Mouse (Mus musculus) CH12.LX (cell line): ENCODE data around the gene Vmn2r102. TPM values are rescaled to one million over a fixed set of nuclear protein-coding genes. Genes with fewer than 3 reads are reported as not detected.

ENCODE experiments used
- DNase-seq: peaks from one replicate; pipeline ENCODE4 v3.0.0-alpha.2; 2013; ENCODE audit errors: extremely low read depth
- H3K27ac ChIP-seq: 2 replicates; pipeline ENCODE4 v1.5.1; 2012; ENCODE audit warnings: low read depth, mild to moderate bottlenecking, control low read depth, moderate library complexity; ENCODE audit not compliant: insufficient read depth
- H3K27me3 ChIP-seq: replicated peaks from 2 replicates; pipeline ENCODE3; 2012; ENCODE audit warnings: inconsistent platforms
- H3K36me3 ChIP-seq, 2 experiments: replicated peaks in 1 of 2; 2 replicates each; pipeline versions ENCODE3 to v1.6.1; 2012; ENCODE audit warnings: inconsistent platforms in 1 of 2, low read length in 1 of 2, mild to moderate bottlenecking in 1 of 2, mixed read lengths in 1 of 2, moderate library complexity in 1 of 2; ENCODE audit not compliant: control insufficient read depth in 1 of 2, insufficient read depth in 1 of 2
- H3K4me1 ChIP-seq, 2 experiments: 2 replicates each; pipeline ENCODE4 v1.6.1; 2012; ENCODE audit warnings: inconsistent platforms in 1 of 2, moderate library complexity in 1 of 2; ENCODE audit not compliant: insufficient read depth in 2 of 2, control insufficient read depth in 1 of 2
- H3K4me2 ChIP-seq: 2 replicates; pipeline ENCODE4 v1.6.1; 2012; ENCODE audit warnings: low read depth, mild to moderate bottlenecking, control low read depth; ENCODE audit not compliant: poor library complexity, insufficient read depth, severe bottlenecking
- H3K4me3 ChIP-seq, 3 experiments: fragments of 150-350 bp in 1 of 3; sonication (generic) in 1 of 3; replicated peaks in 1 of 3; 2 replicates each; pipeline versions ENCODE3 to v1.5.1; 2011 to 2012; ENCODE audit warnings: low read depth in 2 of 3, low read length in 2 of 3, mild to moderate bottlenecking in 2 of 3, moderate library complexity in 2 of 3, control low read depth in 1 of 3, improper control_type of control experiment in 1 of 3, inconsistent platforms in 1 of 3, mixed read lengths in 1 of 3; ENCODE audit not compliant: poor library complexity in 1 of 3
- H3K79me2 ChIP-seq: replicated peaks from 2 replicates; pipeline ENCODE4 v1.6.1; 2012; ENCODE audit warnings: mild to moderate bottlenecking, moderate library complexity; ENCODE audit not compliant: control insufficient read depth, poor library complexity, insufficient read depth, severe bottlenecking; ENCODE audit errors: extremely low read depth
- H3K9ac ChIP-seq: 2 replicates; pipeline ENCODE4 v1.6.1; 2012; ENCODE audit warnings: low read depth, mild to moderate bottlenecking, control low read depth, moderate library complexity; ENCODE audit not compliant: insufficient read depth
- H3K9me3 ChIP-seq: replicated peaks from 2 replicates; pipeline ENCODE3; 2012; ENCODE audit warnings: low read length, inconsistent platforms, mixed read lengths
- BHLHE40 ChIP-seq: IDR thresholded peaks from 2 replicates; pipeline ENCODE4 v1.6.1; 2011; ENCODE audit warnings: mild to moderate bottlenecking, low read depth, low read length, improper control_type of control experiment
- E2F4 ChIP-seq: IDR thresholded peaks from 2 replicates; pipeline ENCODE4 v1.6.1; 2011; ENCODE audit warnings: low read depth, low read length, improper control_type of control experiment; ENCODE audit not compliant: insufficient replicate concordance
- HCFC1 ChIP-seq: IDR thresholded peaks from 2 replicates; pipeline ENCODE4 v1.6.1; 2012; ENCODE audit warnings: low read depth, mild to moderate bottlenecking, inconsistent platforms, low read length, improper control_type of control experiment
- IRF4 ChIP-seq: IDR thresholded peaks from 2 replicates; pipeline ENCODE4 v1.6.1; 2014; ENCODE audit warnings: low read depth, mild to moderate bottlenecking, inconsistent platforms, low read length, improper control_type of control experiment
- JUND ChIP-seq: conservative IDR thresholded peaks from 2 replicates; pipeline ENCODE4 v1.6.1; 2011; ENCODE audit warnings: low read depth, low read length, improper control_type of control experiment
- KAT2A ChIP-seq: IDR thresholded peaks from 2 replicates; pipeline ENCODE4 v1.6.1; 2012; ENCODE audit warnings: low read length, improper control_type of control experiment, inconsistent platforms; ENCODE audit not compliant: insufficient replicate concordance
- MAFK ChIP-seq: IDR thresholded peaks from 2 replicates; pipeline ENCODE4 v1.6.1; 2011; ENCODE audit warnings: low read length, improper control_type of control experiment; ENCODE audit not compliant: insufficient replicate concordance
- MAZ ChIP-seq: IDR thresholded peaks from 2 replicates; pipeline ENCODE4 v1.6.1; 2012; ENCODE audit warnings: low read depth, mild to moderate bottlenecking, inconsistent platforms, low read length, improper control_type of control experiment, moderate library complexity
- MYC ChIP-seq: IDR thresholded peaks from 2 replicates; pipeline ENCODE4 v1.6.1; 2011; ENCODE audit warnings: low read depth, mild to moderate bottlenecking, improper control_type of control experiment, low read length
- NRF1 ChIP-seq: IDR thresholded peaks from 2 replicates; pipeline ENCODE4 v1.6.1; 2014; ENCODE audit warnings: low read depth, mild to moderate bottlenecking, inconsistent platforms, low read length, improper control_type of control experiment, moderate library complexity
- PAX5 ChIP-seq: IDR thresholded peaks from 2 replicates; pipeline ENCODE4 v1.6.1; 2012; ENCODE audit warnings: low read length, inconsistent platforms, mixed read lengths
- POLR2A ChIP-seq: IDR thresholded peaks from 2 replicates; pipeline ENCODE4 v1.6.1; 2011; ENCODE audit warnings: low read depth, mild to moderate bottlenecking, improper control_type of control experiment, low read length
- RAD21 ChIP-seq: IDR thresholded peaks from 2 replicates; pipeline ENCODE4 v1.6.1; 2011; ENCODE audit warnings: low read depth, mild to moderate bottlenecking, low read length, improper control_type of control experiment, moderate library complexity
- RCOR1 ChIP-seq: conservative IDR thresholded peaks from 2 replicates; pipeline ENCODE4 v1.6.1; 2012; ENCODE audit warnings: low read depth, mild to moderate bottlenecking, inconsistent platforms, low read length, improper control_type of control experiment
- SIN3A ChIP-seq: IDR thresholded peaks from 2 replicates; pipeline ENCODE4 v1.6.1; 2012; ENCODE audit warnings: low read length, improper control_type of control experiment, inconsistent platforms
- SMC3 ChIP-seq: IDR thresholded peaks from 2 replicates; pipeline ENCODE4 v1.6.1; 2011; ENCODE audit warnings: low read depth, low read length, improper control_type of control experiment
- TCF12 ChIP-seq: IDR thresholded peaks from 2 replicates; pipeline ENCODE4 v1.6.1; 2014; ENCODE audit warnings: low read depth, mild to moderate bottlenecking, inconsistent platforms, low read length, improper control_type of control experiment
- UBTF ChIP-seq: IDR thresholded peaks from 2 replicates; pipeline ENCODE4 v1.6.1; 2012; ENCODE audit warnings: low read depth, mild to moderate bottlenecking, inconsistent platforms, low read length, improper control_type of control experiment, moderate library complexity
- ZMIZ1 ChIP-seq: IDR thresholded peaks from 2 replicates; pipeline ENCODE4 v1.6.1; 2012; ENCODE audit warnings: low read depth, mild to moderate bottlenecking, inconsistent platforms, low read length, improper control_type of control experiment
- dilution Hi-C: fragments of 300-500 bp; cut with MboI; formaldehyde crosslinking; loops from 2 replicates; pipeline ENCODE4 v1.14.3; 2020; ENCODE audit warnings: low sequenced_read_pairs; ENCODE audit not compliant: extremely low pct_unique_long_range_greater_than_20kb, extremely low pct_ligation_motif_present
- in situ Hi-C: fragments of 300-500 bp; cut with MboI; formaldehyde crosslinking; loops from 3 replicates; pipeline ENCODE4 v1.14.3; 2019; ENCODE audit warnings: low sequenced_read_pairs, low pct_ligation_motif_present, low pct_unique_long_range_greater_than_20kb, mixed read lengths
- polyA plus RNA-seq: library from polyadenylated mRNA; unstranded; fragments of >175 nt; gene quantifications from 2 replicates; pipeline ENCODE4 v1.2.1, GENCODE M21; 2012; ENCODE audit warnings: low read depth; ENCODE audit not compliant: insufficient read length
- total RNA-seq, 2 experiments: library from RNA; depleted of rRNA; stranded (reverse); fragments of 300-350 nt in 1 of 2; fragments of >200 nt in 1 of 2; gene quantifications; 2 replicates each; pipeline ENCODE4 v1.2.3; 2012 to 2014

Gene Vmn2r102
- not detected in 2 replicates for total RNA-seq (2012; rRNA removed)
- not detected in 2 replicates for total RNA-seq (2014; rRNA removed)
- polyA plus RNA-seq, result 0.01 TPM in 1 of 2 replicates, not detected in the other

- Histone ChIP-seq H3K4me3 (no peak within 1 kb of the TSS), H3K79me2 (no peaks in the 10 kb centered on the region), H3K27ac (no peak within 1 kb of the TSS), H3K4me2 (no peak within 1 kb of the TSS), H3K9ac (no peak within 1 kb of the TSS), H3K9me3 (peaks cover 2% of the 10 kb centered on the region), H3K27me3 (no peaks in the 10 kb centered on the region), H3K4me1 (no peaks in the 10 kb centered on the region), H3K36me3 (no peaks in the 10 kb centered on the region)
- no peak for DNase-seq
- dilution Hi-C loops, result no loop called here
- no peak for TF ChIP-seq RAD21
- TF ChIP-seq, all 38 proteins: peak for 0
- in situ Hi-C loops, result no loop called here
Measured at GRCm38 (mm10) chr17:19660028-19660427, at the start of gene Vmn2r102. Gene Vmn2r102, plus strand, starts transcription at chr17:19660328.

DNA sequence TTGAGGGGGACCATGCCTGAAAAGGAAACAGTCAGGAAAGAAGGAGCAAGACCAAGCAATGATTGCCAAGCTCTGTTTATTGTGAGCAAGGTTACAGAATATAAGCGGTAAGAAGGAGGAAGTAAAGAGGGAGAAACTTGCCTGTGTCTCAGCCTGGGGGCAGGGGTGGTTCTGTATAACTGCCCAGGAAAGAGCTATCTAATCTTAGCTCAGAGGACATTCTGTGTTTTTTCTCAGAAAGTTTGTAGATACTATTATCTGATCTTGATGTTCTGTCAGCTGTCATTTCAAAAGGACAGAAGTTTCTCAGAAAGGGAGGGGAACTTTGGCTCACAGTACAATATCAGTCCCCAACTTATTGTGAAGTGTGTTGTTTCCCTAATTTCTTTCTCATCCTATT, 30.8 kb upstream of the Vmn2r102 start:
- DNase-seq, result no peak
- H3K4me1 ChIP-seq, result no peaks in the 10 kb centered on the region
- no peaks in the 10 kb centered on the region for H3K27me3 ChIP-seq
- H3K27ac ChIP-seq, result no peak overlapping the region
- no peaks in the 10 kb centered on the region for H3K36me3 ChIP-seq
- H3K4me3 ChIP-seq, result no peak overlapping the region
- H3K79me2 ChIP-seq, result no peaks in the 10 kb centered on the region
- in situ Hi-C loops (no loop called here), dilution Hi-C loops (no loop called here)
- no peak overlapping the region for H3K9ac ChIP-seq
- TF ChIP-seq NRF1 (no peak), SIN3A (no peak), E2F4 (no peak), ZMIZ1 (no peak), JUND (no peak), SMC3 (no peak), TCF12 (no peak), RCOR1 (no peak), BHLHE40 (no peak), KAT2A (no peak), IRF4 (no peak), PAX5 (no peak), MAZ (no peak), POLR2A (no peak), MYC (no peak), MAFK (no peak), HCFC1 (no peak), UBTF (no peak)
- peaks cover 20% of the 10 kb centered on the region for H3K9me3 ChIP-seq
- H3K4me2 ChIP-seq, result no peak overlapping the region
